Mouse (Mus musculus) bone marrow, adult 2 months (tissue): ENCODE measurements around the gene Sox21.

Experiments
- CTCF ChIP-seq: fragments of 200-500 bp; IDR thresholded peaks from 2 replicates; pipeline ENCODE4 v1.5.1; 2011; ENCODE audit warnings: low read length, control low read depth; ENCODE audit not compliant: control insufficient read depth, insufficient read depth
- POLR2A ChIP-seq: fragments of 200-500 bp; IDR thresholded peaks from 2 replicates; pipeline ENCODE4 v1.6.1; 2011; ENCODE audit warnings: low read depth, mild to moderate bottlenecking, control low read depth, low read length, borderline replicate concordance; ENCODE audit not compliant: control insufficient read depth

DNA sequence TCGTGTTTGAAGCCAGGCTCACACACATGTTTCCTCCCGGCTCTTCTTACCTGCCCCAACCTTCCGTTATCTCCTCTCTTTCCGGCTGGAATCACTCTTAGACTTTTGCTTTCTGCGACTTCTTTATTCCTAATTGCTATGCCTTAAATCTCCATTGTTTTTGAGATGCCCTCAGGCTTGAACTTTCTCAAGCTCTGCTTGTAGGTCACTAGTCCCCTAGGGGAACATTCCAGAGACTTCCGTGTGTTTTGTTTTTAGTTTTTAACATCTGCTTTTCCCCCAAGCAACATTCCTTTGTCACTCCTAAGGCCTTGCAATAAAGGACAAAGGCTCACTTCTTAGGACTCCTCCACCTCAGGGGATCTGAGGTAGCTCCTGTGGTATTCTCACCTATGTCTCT, 16.6 kb upstream of the Sox21 start:
- no peak for TF ChIP-seq POLR2A
- no peak for TF ChIP-seq CTCF
